Mouse (Mus musculus) heart, embryonic 11.5 days (tissue): ENCODE results near the gene Eral1. TPM values are rescaled to one million over a fixed set of nuclear protein-coding genes. Genes with fewer than 3 reads are reported as not detected.
"Not testable (repeated sequence)": the region's sequence is repeated elsewhere in the genome, so short reads cannot be mapped to it uniquely, and the experiment has no call there.

ENCODE experiments used
- ATAC-seq: fragments of 200-750 bp; cut with Nextera tagmentation; replicated peaks from 2 replicates; pipeline ENCODE4 v1.8.0; 2017; ENCODE audit warnings: moderate library complexity; ENCODE audit not compliant: insufficient number of reproducible peaks, low FRiP score, low TSS enrichment
- H3K27ac ChIP-seq: fragments of 300-500 bp; sonication (generic); 2 replicates; pipeline ENCODE4 v1.5.1; 2014; ENCODE audit warnings: mild to moderate bottlenecking, low read depth, low read length
- H3K27me3 ChIP-seq: fragments of 300-500 bp; sonication (generic); 2 replicates; pipeline ENCODE4 v1.6.1; 2014; ENCODE audit warnings: mild to moderate bottlenecking, low read length, mixed read lengths; ENCODE audit not compliant: control insufficient read depth, insufficient read depth
- H3K36me3 ChIP-seq: fragments of 300-500 bp; sonication (generic); 2 replicates; pipeline ENCODE4 v1.6.1; 2014; ENCODE audit warnings: mild to moderate bottlenecking, low read length, moderate library complexity, mixed read lengths; ENCODE audit not compliant: control insufficient read depth, insufficient read depth
- H3K4me1 ChIP-seq: fragments of 300-500 bp; sonication (generic); 2 replicates; pipeline ENCODE4 v1.6.1; 2014; ENCODE audit warnings: low read length; ENCODE audit not compliant: control insufficient read depth, insufficient read depth
- H3K4me2 ChIP-seq: fragments of 300-500 bp; sonication (generic); 2 replicates; pipeline ENCODE4 v1.6.1; 2014; ENCODE audit warnings: mild to moderate bottlenecking, moderate library complexity
- H3K4me3 ChIP-seq: fragments of 300-500 bp; sonication (generic); 2 replicates; pipeline ENCODE4 v1.5.1; 2014; ENCODE audit warnings: low read depth, low read length
- H3K9ac ChIP-seq: fragments of 300-500 bp; sonication (generic); 2 replicates; pipeline ENCODE4 v1.6.1; 2014; ENCODE audit warnings: mild to moderate bottlenecking, low read depth, low read length, moderate library complexity
- H3K9me3 ChIP-seq: fragments of 300-500 bp; sonication (generic); replicated peaks from 2 replicates; pipeline ENCODE4 v1.6.1; 2016; ENCODE audit warnings: low read length; ENCODE audit not compliant: control insufficient read depth
- WGBS: fragments of 180-500 bp; shearing (Covaris S2); extraction: QIAGEN DNeasy Blood & Tissue Kit; methylation state at CpG from one replicate; pipeline ENCODE4 v1.1.7; 2014; ENCODE audit not compliant: insufficient replicate concordance; 5-methylcytosine and 5-hydroxymethylcytosine counted together
- polyA plus RNA-seq: library from polyadenylated mRNA; unstranded; fragments of >200 nt; fragmentation: Nextera tagmentation; extraction: Ambion mirVana; gene quantifications from 2 replicates; pipeline ENCODE4 v1.2.1, GENCODE M21; 2014

Eral1 gene
- polyA plus RNA-seq, 1 experiment from 2014 or later: 25.6 TPM

GRCm38 (mm10) chr11:78066641-78067040 is 13.5 kb downstream of the Eral1 start:
- Histone ChIP-seq H3K4me2 (no peak overlapping the region), H3K27me3 (no peaks in the 10 kb centered on the region), H3K9me3 (no peaks in the 10 kb centered on the region), H3K36me3 (no peaks in the 10 kb centered on the region), H3K9ac (peak overlapping the region; percentile 46), H3K4me3 (no peak overlapping the region), H3K27ac (peak overlapping the region; percentile 82), H3K4me1 (peaks cover 7% of the 10 kb centered on the region; the same call in 1 of the 2 replicates)
- no peak for ATAC-seq
- 67% methylated on average over 2 of the region's 2 CpGs for WGBS

DNA sequence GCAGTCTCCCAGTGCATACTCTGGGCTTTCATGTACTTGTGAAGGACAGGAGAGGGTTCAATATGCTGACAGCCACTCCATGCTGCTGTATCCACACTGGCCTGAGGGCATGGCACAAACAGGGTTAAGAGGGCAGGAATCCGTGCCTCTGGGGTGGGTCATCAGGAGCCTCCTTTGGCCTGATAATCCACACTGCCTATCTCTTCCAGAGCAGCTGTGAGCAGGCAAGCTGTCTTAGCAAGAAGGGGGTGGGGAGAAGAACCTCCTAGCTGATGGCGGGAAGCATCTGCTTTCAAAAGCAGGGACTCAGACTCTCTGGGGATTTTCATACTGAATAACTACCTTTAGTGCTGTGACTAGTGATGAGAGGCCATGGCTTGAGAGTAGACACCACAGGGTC is 14.3 kb downstream of the Eral1 start:
- no peaks in the 10 kb centered on the region for H3K27me3 ChIP-seq
- no peaks in the 10 kb centered on the region for H3K36me3 ChIP-seq
- peak overlapping the region; percentile 82 for H3K27ac ChIP-seq
- peak; percentile 74 for ATAC-seq
- peaks cover 7% of the 10 kb centered on the region; the same call in 1 of the 2 replicates for H3K4me1 ChIP-seq
- peak overlapping the region; percentile 11; the same call in 1 of the 2 replicates for H3K4me2 ChIP-seq
- 22% methylated on average over 2 of the region's 2 CpGs for WGBS
- H3K9ac ChIP-seq: no peak overlapping the region; the same call in 1 of the 2 replicates
- no peak overlapping the region for H3K4me3 ChIP-seq
- H3K9me3 ChIP-seq: no peaks in the 10 kb centered on the region

GRCm38 (mm10) chr11:78062563-78062962 is 17.6 kb downstream of the Eral1 start:
- ATAC-seq: no peak
- Histone ChIP-seq H3K27me3 (no peaks in the 10 kb centered on the region), H3K36me3 (peaks cover 2% of the 10 kb centered on the region; the same call in 1 of the 2 replicates), H3K9ac (no peak overlapping the region), H3K4me1 (0 out of 2 replicates have a peak, but pooled peaks cover 3% of the 10 kb centered on the region), H3K4me2 (no peak overlapping the region), H3K27ac (peak overlapping the region; percentile 4; the same call in 1 of the 2 replicates), H3K4me3 (no peak overlapping the region), H3K9me3 (no peaks in the 10 kb centered on the region)
- 53% methylated on average over 1 of the region's 1 CpGs for WGBS

DNA sequence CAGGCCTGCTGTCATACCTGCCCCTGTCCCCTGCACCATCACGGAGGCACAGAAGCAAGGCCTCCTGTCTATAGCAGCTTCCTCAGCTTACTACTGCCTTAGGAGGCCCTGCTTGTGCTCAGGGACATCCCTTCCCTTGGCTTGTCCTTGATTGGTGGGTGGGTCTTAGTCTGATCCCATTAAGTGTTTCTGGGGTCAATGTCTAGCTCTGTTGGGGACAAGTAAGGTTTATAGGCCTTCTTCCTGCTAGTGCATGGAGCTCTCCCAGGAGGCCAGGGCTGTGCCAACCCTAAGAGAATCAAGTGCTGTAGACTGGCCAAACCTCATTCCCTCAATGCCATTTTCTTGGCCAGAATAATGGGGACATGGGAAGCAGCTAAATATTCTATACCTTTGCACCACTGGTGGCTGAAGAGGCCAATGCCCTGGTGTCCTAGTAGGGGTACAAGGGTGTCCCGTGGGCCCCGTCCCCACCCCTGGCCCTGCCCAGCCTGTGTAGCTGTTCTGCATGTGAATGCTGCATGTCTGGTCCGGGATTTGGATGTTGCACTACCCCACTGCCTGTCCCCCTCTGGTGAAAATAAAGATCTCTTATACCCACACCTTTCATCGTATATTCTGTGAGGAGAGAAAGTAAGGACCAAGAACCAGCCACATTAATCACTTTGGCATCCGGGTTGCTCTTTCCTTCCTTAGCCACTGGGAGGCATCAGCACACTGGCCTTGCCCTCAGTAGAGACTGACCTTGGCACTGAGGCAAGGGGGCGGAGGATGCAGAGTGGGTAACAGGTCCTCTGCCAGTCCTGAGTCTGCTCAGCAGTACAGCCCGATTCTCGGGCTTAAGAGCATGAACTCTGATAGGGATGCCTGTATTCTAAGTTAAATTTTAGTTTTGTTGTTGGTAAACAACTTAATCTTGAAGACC is 20.1 kb downstream of the Eral1 start:
- no peak overlapping the region for H3K4me3 ChIP-seq
- no peaks in the 10 kb centered on the region for H3K27me3 ChIP-seq
- H3K4me2 ChIP-seq: no peak overlapping the region
- H3K9ac ChIP-seq: peak overlapping the region; percentile 30; the same call in 1 of the 2 replicates
- peak; percentile 69; the same call in 1 of the 2 replicates for ATAC-seq
- H3K36me3 ChIP-seq: peaks cover 2% of the 10 kb centered on the region; the same call in 1 of the 2 replicates
- 0 out of 2 replicates have a peak, but pooled peaks cover 3% of the 10 kb centered on the region for H3K4me1 ChIP-seq
- H3K9me3 ChIP-seq: no peaks in the 10 kb centered on the region
- no peak overlapping the region for H3K27ac ChIP-seq
- WGBS: 52% methylated on average over 9 of the region's 9 CpGs

DNA sequence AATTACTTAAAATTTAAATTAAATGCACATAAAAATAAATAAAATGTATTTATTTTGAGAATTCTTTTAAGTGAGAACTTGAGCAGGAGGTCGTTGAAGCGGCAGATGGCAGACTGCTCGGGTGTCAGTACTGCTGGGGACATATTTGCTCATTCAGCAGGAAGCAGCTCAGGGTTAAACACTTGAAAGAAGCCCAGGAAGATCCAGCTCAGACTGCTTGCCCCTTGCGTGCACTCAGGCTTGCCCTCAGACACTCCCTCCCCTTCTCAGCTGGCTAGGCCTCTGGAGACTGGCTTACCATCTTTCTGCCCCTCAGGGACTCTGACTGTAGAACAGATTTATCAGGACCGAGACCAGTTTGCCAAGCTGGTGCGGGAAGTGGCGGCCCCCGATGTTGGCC is 23.2 kb downstream of the Eral1 start:
- H3K27me3 ChIP-seq: no peaks in the 10 kb centered on the region
- H3K36me3 ChIP-seq: peaks cover 2% of the 10 kb centered on the region; the same call in 1 of the 2 replicates
- no peak overlapping the region for H3K9ac ChIP-seq
- no peak overlapping the region for H3K27ac ChIP-seq
- WGBS: 82% methylated on average over 8 of the region's 8 CpGs
- no peak for ATAC-seq
- no peak overlapping the region for H3K4me2 ChIP-seq
- no peak overlapping the region for H3K4me3 ChIP-seq
- H3K9me3 ChIP-seq: no peaks in the 10 kb centered on the region
- 0 out of 2 replicates have a peak, but pooled peaks cover under 1% of the 10 kb centered on the region for H3K4me1 ChIP-seq

GRCm38 (mm10) chr11:78053078-78053477 is 27.1 kb downstream of the Eral1 start:
- no peaks in the 10 kb centered on the region for H3K9me3 ChIP-seq
- H3K27ac ChIP-seq: no peak overlapping the region
- no peak overlapping the region for H3K4me3 ChIP-seq
- 77% methylated on average over 8 of the region's 8 CpGs for WGBS
- H3K36me3 ChIP-seq: peaks cover 2% of the 10 kb centered on the region; the same call in 1 of the 2 replicates
- no peaks in the 10 kb centered on the region for H3K27me3 ChIP-seq
- no peak overlapping the region for H3K9ac ChIP-seq
- H3K4me1 ChIP-seq: no peaks in the 10 kb centered on the region
- ATAC-seq: no peak
- no peak overlapping the region for H3K4me2 ChIP-seq

DNA sequence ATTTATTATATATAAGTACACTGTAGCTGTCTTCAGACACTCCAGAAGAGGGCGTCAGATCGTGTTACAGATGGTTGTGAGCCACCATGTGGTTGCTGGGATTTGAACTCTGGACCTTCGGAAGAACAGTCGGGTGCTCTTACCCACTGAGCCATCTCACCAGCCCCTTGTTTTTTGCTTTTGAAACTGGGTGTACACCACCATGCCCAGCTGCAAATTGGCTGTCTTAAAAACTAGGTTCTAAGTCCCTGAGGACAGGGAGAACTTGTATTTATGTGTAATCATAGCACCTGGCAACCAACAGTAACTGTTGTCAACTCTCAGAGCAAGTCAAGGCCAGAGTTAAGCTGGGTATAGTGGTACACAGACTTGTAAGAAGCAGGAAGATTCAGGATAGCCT is 31.5 kb downstream of the Eral1 start:
- not testable (repeated sequence) for H3K9me3 ChIP-seq, H3K4me3 ChIP-seq, H3K27me3 ChIP-seq, H3K27ac ChIP-seq, H3K9ac ChIP-seq, H3K4me1 ChIP-seq, ATAC-seq, H3K4me2 ChIP-seq, H3K36me3 ChIP-seq
- 100% methylated on average over 3 of the region's 4 CpGs for WGBS

DNA sequence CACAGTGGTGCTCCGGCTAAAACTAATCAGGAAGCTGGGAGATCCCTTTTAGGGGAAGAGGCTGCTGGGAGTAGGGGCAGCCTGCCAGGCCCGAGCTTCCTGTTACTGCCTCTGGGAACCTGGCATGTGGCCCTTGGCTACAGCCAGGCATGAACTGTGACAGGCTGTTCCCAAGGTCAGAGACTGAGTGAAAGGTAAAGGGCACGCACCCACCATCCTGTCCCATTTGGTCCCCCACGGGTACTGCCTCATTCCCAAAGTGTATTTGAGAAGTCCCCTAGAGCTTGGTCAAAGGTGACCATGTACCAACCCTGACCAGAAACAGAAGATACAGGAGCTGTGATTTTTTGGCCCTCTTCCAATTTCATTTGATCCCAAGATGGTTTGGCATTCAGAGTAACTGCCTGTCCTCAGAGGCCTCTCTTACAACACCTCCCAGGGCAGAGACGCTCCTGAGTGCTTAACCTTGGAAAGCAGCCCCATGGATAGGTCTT is 35.4 kb downstream of the Eral1 start:
- H3K9ac ChIP-seq: peak overlapping the region; percentile 4; the same call in 1 of the 2 replicates
- H3K4me1 ChIP-seq: peaks cover 9% of the 10 kb centered on the region
- no peaks in the 10 kb centered on the region for H3K27me3 ChIP-seq
- no peak overlapping the region for H3K4me3 ChIP-seq
- 74% methylated on average over 5 of the region's 5 CpGs for WGBS
- no peaks in the 10 kb centered on the region for H3K9me3 ChIP-seq
- ATAC-seq: no peak
- peak overlapping the region; percentile 36 for H3K27ac ChIP-seq
- H3K36me3 ChIP-seq: no peaks in the 10 kb centered on the region
- H3K4me2 ChIP-seq: no peak overlapping the region; the same call in 1 of the 2 replicates
